Mouse (Mus musculus): ENCODE data around the gene Zfp84. TPM values are rescaled to one million over a fixed set of nuclear protein-coding genes. Genes with fewer than 3 reads are reported as not detected.

Gene Zfp84
- 10 to 100 TPM; 22.8 to 26.3 TPM for total RNA-seq (2023)

DNA sequence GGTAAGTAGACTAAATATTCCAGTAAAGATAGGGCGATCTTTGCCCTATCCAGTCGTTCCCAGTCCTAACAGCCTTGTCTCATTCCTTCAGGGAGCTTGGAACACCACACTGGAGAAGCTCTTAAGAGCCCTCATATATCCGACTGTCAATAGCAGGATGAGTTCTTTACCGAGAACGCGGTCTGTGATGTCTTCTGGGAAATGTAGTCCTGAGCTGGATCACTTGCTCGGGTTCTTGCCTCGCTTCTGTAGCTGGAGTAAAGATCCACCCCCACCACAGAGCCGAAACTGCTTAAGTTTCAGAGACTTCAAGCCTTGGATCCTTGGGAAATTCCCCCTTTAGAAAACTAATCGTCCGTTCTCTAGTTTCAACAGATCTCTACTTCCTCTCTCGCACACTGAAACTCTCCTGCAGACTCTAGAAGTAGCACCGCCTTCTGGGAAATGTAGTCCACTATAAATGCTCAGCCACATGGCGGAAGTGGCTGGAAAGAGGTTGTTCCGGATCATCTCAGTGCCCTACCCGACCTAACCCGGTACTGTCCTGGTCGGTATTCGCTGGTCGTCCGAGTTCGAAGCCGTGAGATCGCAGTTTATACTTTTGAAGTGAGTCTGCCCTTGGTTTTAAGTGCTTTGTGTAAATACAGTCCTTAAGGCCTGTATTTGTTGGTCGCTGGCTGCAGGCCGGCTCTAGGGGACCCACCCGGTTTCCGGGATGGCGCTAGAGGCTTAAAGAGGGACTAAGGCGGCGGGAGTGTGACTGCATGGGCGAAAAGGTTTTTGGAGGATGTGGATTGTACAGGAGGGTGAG lies at the start of gene Zfp84:
Gene Zfp84 (plus strand): TSS at position 463 of the 811 bp plus-strand sequence.

DNA sequence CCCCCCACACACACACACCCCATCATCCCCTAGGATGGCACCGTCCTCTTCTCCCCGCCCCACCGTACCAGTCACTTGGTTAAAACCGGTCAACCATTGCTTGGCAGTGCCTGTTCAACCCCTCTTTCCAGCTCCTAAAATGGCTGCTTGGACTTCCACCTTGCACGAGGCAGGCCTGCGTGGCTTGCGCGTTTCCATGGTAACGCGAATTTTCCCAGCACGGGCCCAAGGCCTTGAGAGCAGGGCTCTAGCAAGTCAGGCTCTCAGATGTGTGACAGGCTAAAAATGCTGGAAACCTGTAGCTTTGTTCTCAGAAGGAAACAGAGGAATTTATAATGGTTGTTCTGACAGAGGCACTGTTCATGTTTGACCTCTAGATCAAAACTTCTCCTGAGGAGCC lies 41.5 kb upstream of the Zfp84 start, which contains the start of gene Catsperg2:
Gene Catsperg2 (minus strand): TSS at position 173 of the 400 bp plus-strand sequence.

DNA sequence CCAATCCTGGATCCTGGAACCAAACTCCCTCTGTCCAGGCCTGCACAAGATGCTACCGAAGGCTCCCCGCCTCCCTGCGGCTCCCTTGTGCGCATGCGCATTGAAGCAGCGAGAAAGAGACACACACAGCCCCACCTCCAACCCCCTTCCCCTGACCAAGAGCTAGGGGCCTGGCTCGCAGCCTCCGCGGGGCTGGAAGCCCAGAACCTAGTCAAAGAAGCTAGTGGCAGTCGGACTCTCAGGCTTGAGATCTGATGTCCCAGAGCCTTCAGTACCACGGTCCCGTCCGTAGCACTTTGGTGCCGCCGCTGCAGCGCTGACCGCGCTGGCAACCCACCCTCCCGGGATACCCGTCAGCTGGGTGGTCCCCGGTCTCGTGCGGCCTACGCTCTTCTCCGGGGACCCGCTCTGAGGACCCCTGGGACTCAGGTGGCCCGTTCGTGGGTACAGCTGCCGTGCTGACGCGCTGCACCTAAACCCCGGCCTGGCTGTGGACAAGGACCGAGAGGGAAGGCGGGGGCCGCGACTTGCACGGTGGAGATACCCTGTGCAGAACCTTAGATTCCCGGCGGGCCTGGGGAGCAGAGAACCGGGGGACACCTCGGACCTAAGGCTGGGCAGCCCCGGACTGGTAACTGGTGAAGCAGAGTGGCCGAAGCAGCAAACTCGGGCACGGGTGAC lies 15.7 kb downstream of the Zfp84 start, which contains the start of gene Zfp30:
Gene Zfp30 (plus strand): TSS at position 128 of the 681 bp plus-strand sequence.

DNA sequence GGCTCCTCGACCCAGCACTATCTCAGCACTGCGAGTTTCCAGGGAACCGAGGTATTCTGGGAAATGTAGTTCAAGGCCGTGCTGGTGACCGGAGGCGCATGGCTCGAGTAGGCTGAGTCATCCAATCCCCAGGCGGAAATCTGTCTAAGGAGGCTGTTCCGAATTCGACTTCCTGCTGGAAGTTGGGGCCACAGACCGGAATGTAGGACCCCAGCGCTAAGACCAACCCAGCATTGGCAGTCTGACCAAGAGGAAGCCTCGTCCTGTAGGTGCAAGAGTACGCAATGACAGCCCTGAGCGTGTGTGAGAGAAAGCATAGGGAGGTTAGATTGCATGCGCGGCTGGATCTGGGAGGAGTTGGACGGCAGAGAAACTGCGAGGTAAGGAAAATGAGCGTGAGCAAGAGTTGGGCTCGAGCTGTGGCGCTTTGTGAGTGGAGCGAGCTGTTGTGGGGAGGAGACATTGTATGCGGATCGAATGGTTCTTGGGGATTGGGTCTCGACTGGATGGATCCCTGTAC lies 47.6 kb downstream of the Zfp84 start, which contains the start of gene Zfp790:
Gene Zfp790 (plus strand): TSS at position 205 of the 520 bp plus-strand sequence.

Other genes starting within 250 kb of the Zfp84 start
- gene Sipa1l3, start 249.9 kb upstream of the Zfp84 start, total RNA-seq (2023) = 10 to 100 TPM; 42.9 to 46.2 TPM
- gene Catsperg2, start 41.5 kb upstream of the Zfp84 start, total RNA-seq (2023) = not detected
- under 1 TPM; 0.64 to 0.92 TPM for gene Zfp30, start 15.4 kb downstream of the Zfp84 start, total RNA-seq (2023)
- gene Zfp790, start 47.6 kb downstream of the Zfp84 start, total RNA-seq (2023) = 10 to 100 TPM; 12.4 to 19.6 TPM
- 1 to 10 TPM; 3.9 to 5.1 TPM for gene Zfp940, start 85.1 kb downstream of the Zfp84 start, total RNA-seq (2023)
- 10 to 100 TPM; 14.2 to 17.1 TPM for gene Zfp420, start 91.4 kb downstream of the Zfp84 start, total RNA-seq (2023)
- 10 to 100 TPM in 1 of 2 experiments, 1 to 10 TPM in 1; 9.9 to 14.7 TPM for gene Zfp27, start 138.0 kb downstream of the Zfp84 start, total RNA-seq (2023)
- 1 to 10 TPM; 6.1 to 6.6 TPM for gene Zfp383, start 139.7 kb downstream of the Zfp84 start, total RNA-seq (2023)
- gene Zfp74, start 185.5 kb downstream of the Zfp84 start, total RNA-seq (2023) = 10 to 100 TPM; 10.6 to 12.3 TPM
- gene Zfp568, start 215.4 kb downstream of the Zfp84 start, total RNA-seq (2023) = 10 to 100 TPM; 17.1 to 24.5 TPM

Measured in B cell, adult 67 days (primary cell).